Mouse (Mus musculus) liver, postnatal 0 days (tissue): ENCODE measurements around the gene Ankrd63.

ENCODE experiments used
- CTCF ChIP-seq: sonication (generic); IDR thresholded peaks from 2 replicates; pipeline ENCODE4 v1.5.1; 2016; ENCODE audit warnings: antibody characterized with exemption, low read depth
- EP300 ChIP-seq: IDR thresholded peaks from 2 replicates; pipeline ENCODE4 v1.6.1; 2016; ENCODE audit warnings: antibody characterized with exemption, low read depth, mild to moderate bottlenecking

DNA sequence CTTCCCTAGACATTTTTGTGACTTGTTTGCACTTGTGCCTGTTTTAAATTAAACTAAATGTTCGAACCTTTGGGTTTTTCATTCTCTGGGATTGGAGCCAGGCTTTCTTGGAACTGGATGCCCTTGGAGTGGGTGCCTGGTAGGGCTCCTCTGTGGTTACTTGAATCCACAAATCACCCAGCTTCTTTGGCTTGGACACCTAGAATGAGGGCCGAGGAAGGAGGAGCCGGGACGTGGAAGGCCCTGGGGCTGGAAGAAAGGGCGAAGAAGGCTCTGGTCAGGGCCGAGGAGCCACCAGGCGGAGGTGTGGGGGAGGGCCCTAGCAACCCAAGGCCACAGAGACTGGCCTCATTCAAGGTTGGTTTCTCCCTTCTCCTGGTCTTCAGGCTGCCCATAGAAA, 5.8 kb downstream of the Ankrd63 start:
- TF ChIP-seq CTCF (no peak), EP300 (no peak)
